Mouse (Mus musculus): ENCODE measurements at regions not wholly inside any gene's neighbourhood (a gene's known extent, or its start where the extent isn't known, plus 50 kb on each side); places are given as distances from the start of the nearest gene placed in this dataset.
"Not testable (repeated sequence)": the region's sequence is repeated elsewhere in the genome, so short reads cannot be mapped to it uniquely, and the experiment has no call there.

- no peak for DNase-seq (ENCODE audit: low spot score in 2 of 2)
Measured at GRCm38 (mm10) chr8:34305542-34306485, 194.3 kb upstream of the Gm10131 start.

DNA sequence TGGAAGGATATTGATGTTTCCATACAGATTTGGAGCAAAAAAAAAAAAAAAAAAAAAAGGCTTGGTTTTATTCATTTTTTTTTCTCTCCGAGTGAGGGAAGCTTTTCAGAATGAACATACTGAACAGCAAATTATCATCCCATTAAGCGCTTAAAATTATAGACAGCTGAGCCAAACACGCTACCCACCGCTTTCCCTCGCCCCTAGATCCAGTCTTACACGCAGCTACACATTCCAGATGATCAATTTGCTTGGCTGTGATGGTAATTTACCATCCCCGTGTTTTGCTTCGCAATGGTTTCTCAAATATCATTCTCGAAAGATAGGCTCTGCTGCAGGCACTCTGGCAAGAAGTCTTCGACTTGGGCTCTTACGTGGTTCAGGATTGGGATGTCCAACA, 192.3 kb upstream of the Gm10131 start:
- DNase-seq (ENCODE audit: low spot score in 2 of 2), result no peak

DNA sequence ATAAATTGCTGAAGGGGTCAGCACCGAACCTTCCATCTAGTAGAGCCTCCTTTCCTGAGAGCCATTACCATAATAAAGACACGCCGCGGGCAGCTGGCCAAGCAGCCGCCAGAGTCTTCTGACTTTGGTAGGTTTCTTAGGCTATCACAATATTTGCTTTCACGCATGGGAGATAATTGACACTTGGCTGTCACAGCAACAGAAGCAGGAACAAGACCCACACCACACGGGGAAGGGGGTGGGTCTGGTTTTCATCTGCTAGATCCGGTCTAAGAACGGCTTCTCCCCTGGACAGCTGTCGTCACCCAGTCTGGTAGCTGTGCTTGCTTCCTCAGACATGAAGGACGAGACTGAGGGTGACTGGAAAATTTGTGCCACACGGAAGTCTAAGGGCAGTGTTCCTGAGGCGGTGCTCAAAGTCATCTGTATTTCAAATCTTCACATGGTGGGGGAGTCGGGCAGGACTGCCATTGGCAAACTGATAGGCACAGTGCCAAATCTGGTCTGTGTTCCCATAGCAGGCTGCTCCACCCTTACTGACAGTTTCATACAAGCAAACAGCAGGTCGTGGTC, 188.9 kb upstream of the Gm10131 start:
- DNase-seq (ENCODE audit: low spot score in 2 of 2), result no peak

DNA sequence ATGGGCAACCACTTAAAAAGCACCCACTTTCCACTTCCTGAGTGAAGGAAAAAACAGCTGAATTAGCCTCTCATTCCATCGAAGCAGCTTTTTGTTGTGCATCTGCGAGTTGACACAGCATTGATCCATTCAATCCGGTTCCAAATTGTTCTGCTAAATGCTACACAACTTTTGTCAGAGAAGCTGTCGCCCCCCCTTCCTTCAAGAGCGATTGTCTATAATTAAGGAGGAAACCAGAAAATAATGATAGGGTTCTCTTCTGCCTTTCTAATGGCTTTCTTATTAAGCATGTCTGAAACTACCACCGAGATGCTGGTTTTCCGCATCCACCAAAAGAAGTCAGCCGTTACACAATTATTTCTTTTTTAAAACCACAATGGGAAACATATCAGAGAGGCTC, 183.2 kb upstream of the Gm10131 start:
- no peak for DNase-seq (ENCODE audit: low spot score in 2 of 2)

GRCm38 (mm10) chr8:34290670-34291069, 179.1 kb upstream of the Gm10131 start:
- DNase-seq (ENCODE audit: low spot score in 2 of 2), result no peak

DNA sequence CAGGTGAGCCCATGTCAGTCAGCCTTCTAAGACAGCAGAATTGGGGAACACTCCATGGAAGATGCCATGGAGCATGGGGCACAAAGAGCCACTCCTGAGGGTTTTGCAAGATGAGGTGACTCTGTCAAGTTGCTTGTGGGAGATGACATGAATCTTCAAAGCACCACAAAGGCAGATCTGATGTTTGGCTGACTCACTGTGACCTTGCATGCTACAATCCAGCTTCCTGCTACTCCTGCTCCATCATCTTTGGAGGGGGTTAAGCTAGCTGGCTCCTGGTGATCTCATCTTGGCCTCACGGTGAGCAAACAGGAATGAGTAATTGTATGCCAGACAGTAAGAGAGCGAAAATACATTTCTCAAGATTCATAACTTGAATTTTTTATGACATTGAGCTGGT, 176.3 kb upstream of the Gm10131 start:
- DNase-seq (ENCODE audit: low spot score in 2 of 2), result no peak

- DNase-seq (ENCODE audit: low spot score in 2 of 2), result no peak
Measured at GRCm38 (mm10) chr8:34284576-34284975, 173.0 kb upstream of the Gm10131 start.

DNA sequence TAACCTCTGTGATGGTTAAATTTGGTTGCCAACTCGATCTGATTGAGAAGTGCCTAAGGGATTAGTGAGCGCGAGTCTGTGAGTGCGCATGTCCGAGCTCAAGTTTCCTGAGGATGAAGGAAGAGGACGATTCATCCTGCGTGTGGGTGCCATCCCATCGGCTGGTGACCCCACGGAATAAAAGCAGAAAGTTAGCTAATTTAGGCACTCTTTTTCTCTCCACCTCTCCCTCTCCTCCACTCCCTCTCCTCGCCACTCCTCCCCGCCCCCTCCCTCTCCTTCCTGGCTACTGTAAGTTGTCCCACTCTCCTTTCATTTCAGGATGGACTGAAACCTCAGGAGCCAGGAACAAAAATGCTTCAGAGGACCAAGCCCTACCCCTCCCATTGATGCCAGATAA, 168.9 kb upstream of the Gm10131 start:
- DNase-seq (ENCODE audit: low spot score in 2 of 2), result no peak

DNA sequence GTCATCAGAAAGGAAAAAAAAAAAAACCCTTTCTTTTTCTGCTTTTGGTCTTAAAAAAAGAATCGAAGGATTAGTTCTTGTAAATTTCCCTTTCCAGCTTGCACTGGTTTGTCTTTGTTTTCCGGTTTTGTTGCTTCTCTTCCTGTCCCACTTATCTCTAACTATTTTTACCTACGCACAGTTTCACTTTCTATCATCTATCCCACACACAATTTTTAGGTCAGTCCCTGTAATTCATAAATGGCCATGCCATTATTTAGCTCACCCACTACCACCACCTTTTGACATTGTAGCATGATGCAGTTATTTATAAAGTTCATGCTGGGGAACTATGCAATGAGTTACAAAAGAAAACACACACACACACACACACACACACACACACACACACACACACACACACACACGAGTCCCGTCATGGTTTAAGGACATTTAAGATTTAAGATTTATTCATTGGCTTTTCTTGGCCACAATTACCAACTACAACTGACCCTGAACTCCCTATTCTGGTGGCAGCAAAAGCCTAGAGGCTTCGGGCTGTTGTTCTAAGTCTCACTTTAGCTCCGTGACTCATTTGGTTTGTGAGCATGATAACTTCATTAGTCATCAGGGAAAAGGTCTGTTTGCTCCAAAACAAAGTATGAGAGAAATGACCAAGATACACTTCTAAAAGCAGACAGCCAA, 164.6 kb upstream of the Gm10131 start:
- no peak for DNase-seq (ENCODE audit: low spot score in 2 of 2)

DNA sequence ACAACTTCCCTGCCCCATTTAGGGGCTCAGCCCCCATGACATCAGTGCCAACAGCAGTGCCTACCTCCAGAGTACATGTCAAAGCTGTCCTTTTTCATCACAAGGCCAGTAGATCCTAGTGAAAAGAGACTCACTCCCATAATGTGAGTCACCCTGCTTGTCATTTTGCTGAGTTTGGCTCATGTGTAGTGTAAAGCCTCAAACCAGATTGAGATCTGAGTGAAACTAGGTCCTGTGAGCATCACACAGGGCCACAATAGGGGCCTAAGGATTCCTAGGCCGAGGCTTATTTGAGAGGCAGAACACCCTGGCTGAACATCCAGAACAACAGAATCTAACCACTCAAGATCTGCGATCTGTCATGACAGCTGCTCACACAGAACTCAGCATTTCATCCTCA, 163.3 kb upstream of the Gm10131 start:
- DNase-seq (ENCODE audit: low spot score in 2 of 2), result not testable (repeated sequence)

DNA sequence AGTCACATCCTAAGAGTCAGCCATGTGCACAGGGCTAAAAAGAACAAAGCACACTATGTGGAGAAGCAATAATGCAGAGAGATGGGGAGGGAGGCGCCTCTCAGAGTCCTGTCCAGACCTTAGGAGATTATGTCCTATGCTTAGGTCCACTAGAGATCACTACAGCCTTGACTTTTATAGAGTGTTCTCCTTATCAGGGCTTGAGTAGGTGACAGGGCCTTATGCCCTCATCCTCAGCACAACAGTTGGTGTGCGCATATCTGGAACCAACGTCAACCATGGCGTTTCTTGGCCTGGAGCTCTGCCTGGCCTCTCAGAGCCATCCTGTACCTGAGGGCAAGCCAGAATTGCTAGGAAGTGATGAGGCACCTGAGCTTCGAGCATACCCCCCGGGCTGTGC, 162.6 kb upstream of the Gm10131 start:
- no peak for DNase-seq (ENCODE audit: low spot score in 2 of 2)

DNA sequence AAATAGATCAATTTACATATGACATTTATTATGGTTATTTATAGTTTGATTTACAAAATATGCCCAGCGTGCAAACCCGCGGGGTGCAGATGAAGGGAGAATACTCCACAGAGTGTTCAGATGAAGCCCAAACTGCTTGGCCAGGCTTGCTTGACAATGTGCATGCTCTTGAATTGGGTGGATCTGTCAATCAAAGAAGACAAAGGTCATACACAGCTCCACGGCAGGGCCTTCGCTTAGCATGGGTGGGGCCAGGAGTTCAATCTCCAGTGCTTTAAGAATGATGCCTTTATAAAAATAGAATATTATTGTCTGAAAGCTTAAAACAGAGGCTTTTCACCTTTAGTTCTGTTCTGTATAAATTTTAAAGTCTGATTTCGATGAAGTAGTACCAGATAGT, 158.3 kb upstream of the Gm10131 start:
- DNase-seq (ENCODE audit: low spot score in 2 of 2), result no peak

DNA sequence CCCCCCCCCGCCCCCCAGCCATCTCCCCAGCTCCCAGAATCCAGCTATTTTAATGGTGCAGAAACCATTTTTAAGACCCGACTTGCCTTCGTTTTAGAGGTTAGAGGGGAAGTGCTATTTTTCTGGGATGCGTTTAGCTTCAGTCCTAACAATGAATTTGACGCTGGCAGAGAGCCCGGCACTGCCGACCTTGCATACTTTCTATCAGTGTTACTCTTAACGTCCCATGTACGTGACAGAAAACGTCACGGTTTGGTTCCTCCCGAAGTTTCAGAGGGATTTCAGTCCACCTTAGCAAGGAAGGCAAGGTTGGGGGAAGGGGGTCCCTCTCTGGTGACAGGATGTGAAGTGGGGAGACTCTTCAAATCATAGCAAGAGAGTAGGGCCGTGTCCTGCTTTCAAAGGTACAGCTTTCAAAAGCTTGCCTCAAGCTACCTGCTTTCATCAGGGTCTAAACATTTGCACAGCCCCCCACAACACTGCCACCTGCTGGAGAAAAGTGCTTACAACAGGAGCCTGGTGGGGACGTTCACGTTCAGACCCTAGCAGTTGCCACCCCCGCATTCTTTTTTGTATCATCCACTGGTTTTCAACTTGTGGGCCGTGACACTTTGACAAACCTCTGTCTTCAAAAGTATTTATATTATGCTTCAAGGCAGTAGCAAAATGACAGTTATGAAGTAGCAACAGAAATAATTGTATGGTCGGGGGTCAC, 157.4 kb upstream of the Gm10131 start:
- DNase-seq (ENCODE audit: low spot score in 2 of 2), result no peak

GRCm38 (mm10) chr8:34254978-34255377, 143.4 kb upstream of the Gm10131 start:
- no peak for DNase-seq (ENCODE audit: low spot score in 2 of 2)

GRCm38 (mm10) chr8:34251934-34252333, 140.4 kb upstream of the Gm10131 start:
- no peak for DNase-seq (ENCODE audit: low spot score in 2 of 2)

- no peak for DNase-seq (ENCODE audit: low spot score in 2 of 2)
Measured at GRCm38 (mm10) chr8:34239346-34239900, 127.9 kb upstream of the Gm10131 start.

- no peak for DNase-seq (ENCODE audit: low spot score in 2 of 2)
Measured at GRCm38 (mm10) chr8:34233705-34234104, 122.2 kb upstream of the Gm10131 start.

GRCm38 (mm10) chr8:34229477-34229876, 117.9 kb upstream of the Gm10131 start:
- DNase-seq (ENCODE audit: low spot score in 2 of 2), result no peak

GRCm38 (mm10) chr8:34225011-34225890, 113.7 kb upstream of the Gm10131 start:
- no peak for DNase-seq (ENCODE audit: low spot score in 2 of 2)

DNA sequence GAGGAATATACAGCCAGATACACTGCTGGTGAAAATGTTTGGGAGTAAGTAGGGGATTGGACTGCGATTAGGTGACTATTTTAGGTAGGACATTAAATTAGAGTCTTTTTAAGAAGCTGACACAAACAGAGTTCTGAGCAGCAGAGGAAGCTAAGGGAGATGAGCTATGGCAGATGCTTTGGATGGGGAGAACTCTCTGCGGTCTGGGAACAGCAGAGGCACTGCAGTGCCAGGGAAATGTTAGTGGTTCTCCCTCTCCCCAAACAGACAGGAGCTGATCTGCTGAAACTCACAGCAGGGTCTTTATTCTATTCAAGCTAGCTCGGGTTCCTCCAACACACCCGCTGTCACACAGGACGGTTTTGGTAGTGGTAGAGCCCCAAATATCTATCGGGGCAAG, 110.7 kb upstream of the Gm10131 start:
- DNase-seq (ENCODE audit: low spot score in 2 of 2), result no peak

All from spleen, postnatal 36 days (tissue).